Mouse (Mus musculus) gonadal fat pad, adult 2 months (tissue): ENCODE results near the gene Kctd19. TPM values are rescaled to one million over a fixed set of nuclear protein-coding genes. Genes with fewer than 3 reads are reported as not detected.

ENCODE experiments used
- DNase-seq: peaks from one replicate; pipeline ENCODE4 v3.0.0-alpha.2; 2012; ENCODE audit warnings: low read depth
- polyA plus RNA-seq: library from polyadenylated mRNA; depleted of rRNA; stranded (reverse); fragments of >200 nt; gene quantifications from 2 replicates; pipeline ENCODE4 v1.2.3, GENCODE M21; 2012; rRNA removed

Kctd19 gene
- 0.23 and 0.89 TPM in 2 replicates for polyA plus RNA-seq

DNA sequence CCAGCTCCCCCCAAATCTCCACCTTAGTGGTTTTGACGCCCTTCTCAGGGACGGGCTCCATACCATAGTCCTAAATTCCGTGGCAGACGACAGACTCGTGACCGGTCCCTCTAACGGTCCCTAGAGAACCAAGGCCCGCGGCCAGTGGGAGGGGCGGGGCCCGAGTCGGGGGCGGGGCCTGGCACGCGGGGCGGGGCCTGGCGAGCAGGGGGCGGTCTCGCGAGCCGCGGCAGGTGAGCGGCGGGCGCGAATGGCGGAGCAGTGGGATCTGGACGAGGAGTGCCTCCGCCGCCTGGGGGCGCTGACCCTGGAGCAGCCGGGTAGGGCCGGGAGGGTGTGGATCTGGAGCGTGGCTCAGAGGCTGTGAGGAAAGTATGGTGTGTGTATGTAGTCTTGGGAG, at the start of gene Kctd19, which contains the start of gene Lrrc36:
Gene Kctd19 (minus strand): TSS at position 112 of the 400 bp plus-strand sequence.
Gene Lrrc36 (plus strand): TSS at position 181 of the 400 bp plus-strand sequence.
- DNase-seq = no peak

DNA sequence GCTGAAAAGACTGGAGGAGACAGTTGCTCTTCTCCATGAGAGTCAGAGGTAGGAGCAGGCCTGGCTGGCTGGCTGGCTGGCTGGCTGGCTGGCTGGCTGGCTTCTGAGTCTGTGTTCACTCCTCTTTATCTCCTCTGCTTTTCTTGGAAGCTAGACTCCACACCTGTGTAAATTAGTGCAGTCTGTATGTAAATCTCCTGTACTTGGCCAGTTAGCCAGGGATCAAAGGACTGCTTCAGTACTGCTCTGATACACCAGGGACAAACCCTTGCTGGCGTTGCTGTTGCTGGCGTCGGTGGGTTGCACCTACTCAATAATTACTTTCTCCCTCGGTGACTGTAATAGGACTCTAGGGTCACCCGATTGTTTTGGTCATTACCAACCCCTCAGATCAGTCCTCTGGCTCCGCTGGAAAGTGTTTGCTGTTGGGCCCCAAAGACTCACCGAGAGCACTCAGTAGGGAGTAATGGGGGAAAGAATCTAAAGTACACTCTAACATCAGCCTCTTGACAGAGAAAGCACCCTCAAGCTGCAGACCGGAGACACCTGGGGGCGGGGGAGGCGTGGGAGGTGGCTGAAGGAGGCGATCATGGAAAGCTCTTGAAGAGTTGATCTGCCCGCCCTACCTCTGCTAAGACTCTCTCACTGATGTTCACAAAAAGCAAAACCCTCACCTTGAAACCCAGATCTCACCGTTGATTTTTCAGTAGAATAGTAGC, 47.9 kb upstream of the Kctd19 start:
- no peak for DNase-seq

DNA sequence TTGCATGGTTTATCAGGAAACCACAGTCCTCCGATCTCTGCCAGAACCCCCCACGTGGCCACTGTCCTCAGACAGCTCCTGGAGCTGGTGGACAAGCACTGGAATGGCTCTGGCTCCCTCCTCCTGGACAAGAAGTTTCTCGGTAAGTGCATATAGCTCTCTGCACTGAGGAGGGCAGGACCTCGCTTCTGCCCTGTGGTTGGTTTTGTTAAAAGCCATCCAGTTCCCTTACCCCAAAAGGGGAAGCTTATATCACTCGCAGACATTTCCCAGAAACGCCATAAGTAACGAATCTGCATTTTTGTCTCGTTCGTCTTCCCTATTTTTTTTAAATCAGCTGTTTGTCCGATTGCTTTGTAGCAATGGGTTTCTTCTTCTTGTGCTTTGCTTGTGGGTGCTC, 41.9 kb upstream of the Kctd19 start:
- no peak for DNase-seq

DNA sequence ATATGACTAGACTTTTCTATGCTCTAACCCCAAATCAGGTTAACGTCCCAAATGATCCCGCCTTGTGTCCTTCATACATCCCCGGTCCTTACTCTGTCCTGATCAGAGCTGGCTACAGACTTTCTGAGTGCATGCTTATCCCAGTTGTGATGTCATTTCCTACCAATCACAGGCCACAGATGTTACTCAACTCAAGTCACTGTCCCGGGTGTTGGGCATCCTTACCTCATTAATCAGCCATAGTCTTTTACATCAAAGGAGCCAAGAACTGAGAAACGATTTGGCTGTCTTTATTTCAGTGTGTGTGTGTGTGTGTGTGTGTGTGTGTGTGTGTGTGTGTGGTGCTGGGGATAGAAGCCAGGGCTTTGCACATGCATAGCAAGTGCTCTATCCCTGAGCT, 40.8 kb upstream of the Kctd19 start:
- no peak for DNase-seq

DNA sequence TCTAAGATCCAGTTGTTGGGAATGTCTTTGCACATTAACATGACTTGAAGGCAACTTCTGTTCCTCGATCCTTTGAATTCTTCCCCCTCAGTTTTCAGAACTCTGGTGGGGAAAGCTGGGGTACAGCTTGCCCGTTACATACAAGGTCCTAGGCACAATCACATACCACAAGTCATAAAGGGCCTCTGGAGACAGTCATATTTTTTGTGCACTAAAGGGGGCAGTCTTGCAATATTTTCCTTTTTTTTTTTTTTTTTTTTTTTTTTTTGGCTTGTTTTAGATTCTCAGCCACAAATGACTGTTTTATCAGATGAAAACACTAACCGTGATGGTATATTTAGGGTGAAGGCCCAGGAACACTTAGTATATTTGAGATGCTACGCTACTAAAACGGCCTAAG, 40.0 kb upstream of the Kctd19 start:
- DNase-seq = no peak

DNA sequence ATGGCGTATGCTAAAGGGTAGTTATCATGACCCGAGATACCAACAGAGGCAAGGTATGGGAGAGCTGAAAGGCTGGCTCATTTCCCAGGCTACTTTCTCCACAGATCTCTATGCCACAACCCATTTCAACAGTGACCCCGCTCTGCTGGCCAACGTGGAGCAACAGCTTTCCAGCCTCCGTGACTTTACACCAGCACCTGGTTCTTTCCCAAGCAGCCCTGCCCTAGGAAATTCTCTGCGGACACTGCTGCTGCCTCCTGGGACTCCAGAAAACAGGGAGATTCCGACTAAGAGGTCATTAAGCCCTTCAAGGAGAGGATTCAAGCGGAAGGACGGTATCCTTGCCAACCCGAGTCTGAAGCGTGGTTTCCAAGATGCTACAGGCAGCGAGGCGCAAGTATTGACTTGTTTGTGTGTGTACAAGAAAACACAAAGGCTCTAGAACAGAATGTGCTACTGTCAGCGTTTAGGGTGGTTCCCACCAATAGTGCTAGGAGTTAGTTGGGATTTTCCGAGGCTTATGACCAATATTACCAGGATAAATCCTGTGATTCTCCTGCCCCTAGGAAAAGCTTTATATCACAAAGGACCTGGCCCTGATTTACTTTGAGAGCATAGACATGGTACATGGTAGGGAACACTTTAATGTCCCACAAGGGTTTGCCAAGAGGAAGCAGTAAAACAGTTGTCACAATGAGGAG, 38.8 kb upstream of the Kctd19 start:
- peak; percentile 96 for DNase-seq

DNA sequence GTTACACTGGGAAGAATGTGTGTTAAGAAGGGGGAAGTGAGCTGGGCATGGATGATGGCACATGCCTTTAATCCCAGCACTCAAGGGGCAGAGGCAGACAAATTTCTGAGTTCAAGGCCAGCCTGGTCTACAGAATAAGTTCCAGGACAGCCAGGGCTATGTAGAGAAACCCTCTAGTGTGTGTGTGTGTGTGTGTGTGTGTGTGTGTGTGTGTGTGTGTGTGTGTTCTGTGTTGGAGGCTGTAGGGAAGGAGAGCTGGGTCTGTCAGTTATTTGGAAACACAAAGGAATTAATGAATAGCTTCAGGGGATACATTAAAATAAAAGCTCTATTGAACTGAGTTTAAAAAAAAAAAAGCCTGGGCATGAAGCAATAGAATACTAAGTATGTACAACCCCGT, 37.7 kb upstream of the Kctd19 start:
- DNase-seq = no peak

DNA sequence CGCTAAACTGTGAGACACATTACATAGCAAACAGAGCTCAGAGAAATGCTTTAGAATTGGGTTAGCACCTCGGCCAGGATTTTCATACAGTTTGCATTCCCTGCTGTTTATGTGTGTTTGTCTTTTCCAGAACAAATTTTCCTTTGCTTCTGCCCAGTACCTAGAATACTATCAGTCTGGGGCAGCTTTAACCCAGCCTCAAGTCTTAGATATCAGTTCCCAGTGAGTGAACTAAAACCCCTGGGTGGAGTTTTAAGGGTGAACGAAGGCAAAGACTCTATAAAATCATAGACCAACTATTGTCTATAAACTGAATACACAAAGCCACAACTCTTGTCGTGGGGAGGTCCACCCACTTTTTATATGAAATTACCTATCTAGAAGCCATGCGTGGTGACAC, 35.3 kb upstream of the Kctd19 start:
- no peak for DNase-seq

DNA sequence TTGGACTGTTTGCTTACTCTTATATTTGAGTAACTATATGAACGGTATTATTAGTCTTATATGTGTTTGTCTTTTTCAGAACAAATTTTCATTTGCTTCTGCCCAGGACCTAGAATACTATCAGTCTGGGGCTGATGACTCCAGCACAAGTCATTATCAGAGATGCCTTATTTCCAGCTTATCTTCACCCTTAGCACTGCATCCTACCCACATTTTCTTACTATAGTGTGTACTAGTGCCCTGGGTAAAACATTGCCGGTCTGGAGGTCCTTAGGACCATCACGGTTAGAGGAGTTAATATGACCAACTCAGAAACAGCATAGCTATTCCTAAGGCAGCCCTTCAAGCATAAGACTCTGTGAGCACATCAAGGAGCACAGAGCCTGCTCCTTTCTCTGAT, 34.9 kb upstream of the Kctd19 start:
- no peak for DNase-seq

DNA sequence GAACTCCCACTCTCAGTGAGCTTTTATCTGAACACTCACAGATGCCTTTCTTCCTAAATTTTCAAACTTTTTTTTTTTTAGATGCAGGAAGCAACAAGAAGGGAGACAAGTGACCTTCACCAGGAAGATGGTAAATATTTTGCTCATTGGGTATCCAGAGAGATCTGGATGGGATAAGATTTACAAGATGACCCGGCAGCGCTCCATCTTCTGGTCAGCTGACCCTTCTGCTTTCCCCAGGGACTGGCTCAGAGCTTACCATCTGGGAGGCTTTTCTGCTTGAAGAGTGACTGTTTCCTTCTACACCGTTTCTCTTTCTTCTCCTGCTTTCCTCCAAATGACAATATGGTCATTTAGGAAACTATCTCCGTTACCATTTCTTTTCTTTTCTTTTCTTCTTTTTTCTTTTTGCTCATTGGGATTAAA, 32.8 kb upstream of the Kctd19 start:
- DNase-seq = no peak

DNA sequence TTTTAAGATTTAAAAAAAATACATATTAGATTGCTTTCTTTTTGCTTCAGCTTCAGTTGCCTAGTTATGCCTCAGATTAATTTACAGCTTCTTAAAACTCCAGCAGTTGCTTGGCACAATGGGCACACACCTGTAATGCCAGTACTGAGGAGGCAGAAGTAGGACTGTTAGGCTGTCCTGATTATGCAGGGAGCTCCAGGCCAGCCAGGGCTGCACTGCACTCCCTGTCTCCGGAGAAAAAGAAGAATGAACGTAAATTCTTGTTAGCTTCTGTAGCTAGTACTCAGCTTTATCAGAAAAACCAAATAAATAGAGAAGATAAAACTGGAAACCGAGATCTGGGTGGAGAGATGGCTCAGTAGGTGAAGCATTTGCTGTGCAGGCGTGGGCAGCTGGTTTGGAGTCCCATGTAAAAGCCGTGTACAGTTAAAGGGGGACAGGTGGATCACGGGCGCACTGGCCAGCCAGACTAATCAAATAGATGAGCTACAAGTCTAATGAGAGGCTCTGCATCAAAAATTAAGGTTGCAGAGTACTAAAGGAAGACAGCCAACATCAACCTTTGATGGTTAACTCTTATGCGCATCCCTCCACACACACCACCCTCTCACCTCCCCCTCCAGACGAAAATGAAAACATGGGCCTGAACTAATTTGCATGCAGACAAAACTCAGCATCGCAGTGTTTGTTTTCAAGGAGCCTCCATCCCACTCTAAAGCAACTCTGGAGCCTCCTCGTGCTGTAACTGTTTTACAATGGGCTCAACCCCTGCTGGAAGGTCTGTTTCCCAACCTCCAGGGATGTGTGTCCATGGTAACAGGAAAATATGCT, 32.2 kb upstream of the Kctd19 start:
- no peak for DNase-seq

DNA sequence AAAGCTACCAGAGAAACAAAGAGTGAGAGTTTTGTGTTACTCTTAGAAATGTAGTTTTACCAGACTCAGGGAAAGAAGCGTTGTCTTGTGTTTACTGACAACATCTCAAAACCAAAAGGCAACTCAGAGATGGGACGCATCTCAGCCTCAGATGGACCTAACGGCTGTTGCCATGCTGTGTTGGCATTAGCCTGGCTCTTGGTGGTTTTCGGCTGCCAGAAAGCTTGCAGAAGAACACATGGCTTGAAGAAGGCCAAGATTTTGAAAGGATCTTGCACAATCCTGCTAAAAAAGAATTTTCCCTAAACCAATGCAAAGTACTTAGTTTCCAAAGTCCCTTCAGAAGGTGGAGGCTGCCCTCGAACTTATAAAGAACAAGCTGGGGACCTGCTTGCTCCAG, 29.4 kb upstream of the Kctd19 start:
- DNase-seq = no peak

DNA sequence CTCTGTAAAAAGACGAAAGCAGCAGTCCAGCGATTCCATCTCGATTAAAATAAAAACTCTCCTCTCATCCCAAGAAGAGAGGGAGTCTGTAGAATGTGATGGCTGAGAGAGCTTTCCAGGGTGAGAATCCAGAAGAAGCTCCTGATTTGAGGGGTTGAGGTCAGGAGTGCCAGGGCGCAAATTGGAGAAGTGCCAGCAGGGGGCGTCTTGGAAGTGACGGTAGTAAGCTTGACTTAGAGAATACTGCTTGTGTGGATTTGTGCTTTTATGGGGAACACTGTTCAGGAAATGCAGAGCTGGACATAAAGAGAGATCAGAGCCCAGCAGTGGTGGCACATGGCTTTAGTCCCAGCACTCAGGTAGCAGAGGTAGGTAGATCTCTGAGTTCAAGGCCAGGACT, 28.1 kb upstream of the Kctd19 start:
- DNase-seq = no peak

DNA sequence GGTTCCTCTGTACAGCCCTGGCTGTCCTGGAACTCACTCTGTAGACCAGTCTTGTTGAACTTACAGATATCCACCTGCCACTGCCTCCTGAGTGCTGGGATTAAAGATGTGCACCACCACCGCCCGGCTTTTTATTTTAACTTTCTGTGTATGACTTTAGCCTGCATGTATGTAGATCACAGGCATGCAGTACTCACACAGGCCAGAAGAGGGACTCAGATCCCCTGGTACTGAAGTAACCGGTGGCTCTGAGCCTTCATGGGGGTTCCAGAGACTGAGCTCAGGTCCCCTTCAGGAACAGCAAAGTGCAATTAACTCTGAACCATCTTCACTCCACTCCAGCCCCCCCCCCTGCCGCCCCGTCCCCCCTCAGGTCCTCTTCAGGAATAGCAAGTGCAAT, 25.6 kb upstream of the Kctd19 start:
- no peak for DNase-seq

DNA sequence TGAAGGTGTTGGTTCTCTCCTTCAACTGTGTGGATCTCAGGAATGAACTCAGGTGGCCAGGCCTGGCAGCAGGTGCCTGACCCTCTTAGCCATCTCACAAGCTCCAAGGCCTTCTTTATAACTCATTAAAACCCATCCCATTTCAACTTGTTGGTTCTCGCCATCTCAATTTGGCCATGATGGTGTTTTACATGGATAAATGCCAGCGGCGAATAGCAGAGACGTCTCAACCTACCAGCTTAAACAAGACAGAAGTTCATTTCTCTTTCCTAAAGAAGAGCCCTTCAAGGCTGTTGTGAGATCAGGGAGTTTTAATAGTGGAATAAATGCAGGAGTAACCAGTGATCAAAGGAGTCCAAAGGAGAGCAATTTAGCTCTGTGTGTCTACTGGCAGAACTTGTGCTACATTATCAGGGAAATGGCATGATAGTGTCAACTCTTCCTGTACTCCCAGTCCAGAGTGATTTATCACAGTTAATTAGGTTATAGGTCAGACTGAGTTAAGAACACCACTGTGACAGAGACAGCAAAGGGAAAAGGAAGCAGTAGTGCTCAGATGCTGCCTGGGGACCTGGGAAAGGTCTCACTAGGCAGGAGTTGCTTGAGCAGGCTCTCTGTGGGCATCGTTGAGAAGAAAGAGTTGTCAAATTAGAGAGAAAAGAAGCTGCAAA, 23.9 kb upstream of the Kctd19 start:
- peak; percentile 94 for DNase-seq

DNA sequence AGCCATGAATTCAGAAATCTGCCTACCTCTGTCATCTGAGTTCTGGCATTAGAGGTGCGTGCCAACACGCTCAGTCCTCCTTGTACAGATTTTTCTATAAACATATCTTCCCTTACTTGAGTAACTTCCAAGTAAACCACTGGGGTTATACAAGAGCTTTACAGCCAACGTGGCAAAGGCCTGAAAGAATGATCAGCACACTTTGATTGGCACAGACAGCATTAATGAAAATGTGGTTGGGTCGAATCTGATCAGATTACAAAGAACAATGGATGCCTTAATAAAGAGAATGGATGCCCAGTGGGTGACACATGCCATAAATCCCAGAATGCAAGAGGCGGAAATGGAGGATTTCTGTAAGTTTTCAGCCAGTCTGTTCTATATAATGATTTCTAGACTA, 22.9 kb upstream of the Kctd19 start:
- DNase-seq = peak; percentile 93

DNA sequence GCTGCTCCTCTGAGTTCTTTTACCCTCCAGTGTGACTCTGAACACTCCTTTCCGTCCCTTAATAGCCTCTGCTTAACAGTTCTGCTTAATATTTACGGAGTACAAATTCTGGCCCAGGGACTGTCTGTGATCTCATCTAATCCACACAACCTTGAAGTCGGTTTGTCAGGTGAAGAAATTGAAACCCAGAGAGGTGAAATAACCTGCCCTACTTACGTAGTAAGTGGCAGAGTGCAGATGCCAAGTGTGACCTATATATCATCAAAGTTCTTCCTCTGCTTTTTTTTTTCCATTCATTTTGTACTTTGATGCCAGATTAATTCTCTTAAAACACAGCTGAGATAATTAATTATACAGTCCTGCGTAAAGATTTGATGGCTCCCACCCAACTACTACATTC, 20.8 kb upstream of the Kctd19 start:
- no peak for DNase-seq

DNA sequence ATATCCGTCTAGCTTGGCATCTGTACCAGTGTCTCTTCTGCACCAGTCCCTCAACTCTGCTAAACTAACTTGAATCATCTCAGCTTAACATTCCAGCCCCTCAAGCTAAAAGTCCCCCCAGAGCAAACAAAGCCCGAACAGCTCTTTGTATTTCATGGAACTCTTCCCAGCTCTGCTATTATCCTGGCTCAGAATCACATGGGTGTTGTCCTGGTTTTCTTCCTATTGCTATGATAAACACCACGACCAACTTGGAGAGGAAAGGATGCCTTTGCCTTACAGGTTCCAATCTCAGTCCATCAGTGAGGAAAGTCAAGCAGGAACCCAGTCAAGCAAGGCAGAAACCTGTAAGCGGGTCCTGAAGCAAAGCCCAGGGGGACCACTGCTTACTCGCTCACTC, 20.2 kb upstream of the Kctd19 start:
- DNase-seq = no peak

DNA sequence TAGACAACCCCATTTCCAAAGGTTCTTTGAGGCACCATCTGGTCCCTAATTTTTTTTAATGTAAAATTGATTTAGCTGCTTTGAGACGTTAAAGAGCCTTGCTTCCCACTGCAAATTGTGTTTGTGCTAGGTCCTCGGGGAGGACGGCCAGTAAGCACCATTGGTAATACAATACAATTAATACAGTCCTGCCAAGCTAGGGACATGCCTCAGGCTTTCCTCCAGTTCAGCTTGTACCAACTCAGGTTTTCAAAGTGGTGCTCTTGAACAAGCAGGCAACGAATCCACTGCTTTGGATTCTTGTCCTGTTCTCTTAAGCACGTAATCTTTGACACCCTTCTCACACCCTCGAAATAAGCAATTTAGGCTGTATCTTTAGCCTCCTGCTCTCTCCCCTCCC, 19.7 kb upstream of the Kctd19 start:
- DNase-seq = no peak

DNA sequence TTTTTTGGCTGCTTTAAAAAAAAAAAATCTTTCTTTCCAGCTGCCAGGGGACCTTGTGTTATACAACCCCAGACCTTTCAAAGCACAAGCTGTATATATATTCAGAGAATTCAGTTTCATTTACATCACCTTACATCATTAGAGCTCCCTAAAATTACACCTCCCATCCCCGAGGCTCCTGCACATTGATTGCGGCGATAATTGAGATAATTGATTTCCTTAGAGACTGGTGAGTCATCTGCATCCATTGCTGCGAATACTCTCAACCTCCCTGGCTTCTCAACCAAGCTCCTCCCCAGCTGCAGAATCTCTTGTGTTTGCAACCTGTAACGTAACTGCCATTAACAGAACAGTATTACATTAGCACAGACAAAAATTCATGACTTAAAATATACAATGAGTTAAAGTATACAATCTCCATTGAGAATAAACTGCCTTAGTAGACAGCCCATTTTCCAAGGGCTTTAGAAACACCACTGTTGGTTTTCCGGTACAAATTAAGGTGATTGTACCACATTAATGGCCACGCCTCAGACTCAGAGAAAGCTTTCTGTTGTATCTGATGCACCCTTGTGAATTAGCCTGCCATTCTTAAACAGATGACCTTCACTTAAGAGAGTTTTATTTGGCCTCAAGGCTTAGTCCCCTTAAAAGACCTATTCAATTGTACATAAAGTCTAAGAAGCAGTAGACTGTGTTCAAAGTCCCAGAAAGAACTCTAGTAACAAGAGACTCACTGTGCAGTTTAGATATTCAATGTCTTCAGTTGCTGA, 18.6 kb upstream of the Kctd19 start:
- DNase-seq = no peak

DNA sequence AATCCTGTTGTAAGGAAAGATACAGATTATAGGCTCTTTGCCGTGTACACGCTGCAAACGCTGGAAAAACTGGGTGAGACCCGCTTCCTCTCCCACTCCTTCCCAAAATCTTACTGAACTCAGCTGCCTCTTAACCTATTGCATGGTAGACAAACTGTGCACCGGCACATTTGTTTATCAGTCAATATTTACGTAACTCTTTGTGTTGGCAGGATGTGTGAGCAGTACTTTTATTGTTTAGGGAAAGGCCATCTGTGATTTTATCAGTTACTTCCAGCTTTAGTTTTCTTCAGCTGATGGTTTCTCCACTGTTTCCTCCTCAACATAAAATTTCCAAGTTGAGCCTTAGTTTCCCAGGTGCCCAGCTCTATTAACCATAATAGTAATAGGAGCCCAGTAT, 13.6 kb upstream of the Kctd19 start:
- no peak for DNase-seq
